Mouse (Mus musculus): ENCODE data around the gene Inava. TPM values are rescaled to one million over a fixed set of nuclear protein-coding genes. Genes with fewer than 3 reads are reported as not detected.
A peak's percentile ranks its signal among the peaks of the same experiment; 100 is the strongest.

Gene Inava
- total RNA-seq, 2 experiments from 2014 or later, result 2.2 to 3.0 TPM

DNA sequence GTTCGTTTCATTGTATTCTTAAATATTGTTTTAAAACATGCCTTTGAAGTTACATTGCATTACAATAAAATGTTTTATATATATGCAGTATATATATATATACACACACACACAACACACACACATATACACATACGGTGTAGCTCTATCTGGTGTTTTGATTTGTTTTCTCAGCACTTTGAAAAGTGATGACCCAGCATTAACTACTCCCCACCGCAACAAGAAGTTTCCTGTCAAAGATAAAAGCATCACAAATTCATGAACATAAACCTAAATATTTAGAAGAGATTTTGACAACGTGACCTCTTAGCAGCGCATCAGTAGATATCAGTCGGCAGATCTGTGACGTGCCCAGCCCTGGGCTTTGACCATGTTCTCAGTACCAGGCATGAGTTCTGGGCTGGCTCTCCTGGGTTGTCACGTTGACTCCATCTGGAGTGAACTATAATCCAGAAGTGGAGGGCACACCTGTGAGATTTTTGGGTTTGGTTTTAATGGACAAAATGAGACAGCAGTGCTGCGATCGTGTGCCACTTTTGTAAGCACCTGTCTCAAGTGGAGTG, 20.5 kb upstream of the Inava start:
- intact Hi-C loops (cut with DNase I), result no loop called here
- H3K4me3 ChIP-seq, result no peak overlapping the region
- H3K27ac ChIP-seq, result no peak overlapping the region
- no peak for TF ChIP-seq CTCF (IDR thresholded peaks at IDR 0.05)
- DNase-seq (ENCODE audit: extremely low spot score in 1 of 2, low spot score in 2 of 2), result no peak

GRCm38 (mm10) chr1:136253472-136253871, 19.4 kb upstream of the Inava start:
- no peak overlapping the region for H3K4me3 ChIP-seq
- H3K27ac ChIP-seq, result no peak overlapping the region
- intact Hi-C loops (cut with DNase I), result no loop called here
- no peak for DNase-seq (ENCODE audit: extremely low spot score in 1 of 2, low spot score in 2 of 2)
- no peak for TF ChIP-seq CTCF (IDR thresholded peaks at IDR 0.05)

GRCm38 (mm10) chr1:136249662-136250061, 15.6 kb upstream of the Inava start:
- no peak for DNase-seq (ENCODE audit: extremely low spot score in 1 of 2, low spot score in 2 of 2)
- H3K4me3 ChIP-seq, result no peak overlapping the region
- intact Hi-C loops (cut with DNase I), result no loop called here
- no peak overlapping the region for H3K27ac ChIP-seq
- TF ChIP-seq CTCF (IDR thresholded peaks at IDR 0.05), result no peak

DNA sequence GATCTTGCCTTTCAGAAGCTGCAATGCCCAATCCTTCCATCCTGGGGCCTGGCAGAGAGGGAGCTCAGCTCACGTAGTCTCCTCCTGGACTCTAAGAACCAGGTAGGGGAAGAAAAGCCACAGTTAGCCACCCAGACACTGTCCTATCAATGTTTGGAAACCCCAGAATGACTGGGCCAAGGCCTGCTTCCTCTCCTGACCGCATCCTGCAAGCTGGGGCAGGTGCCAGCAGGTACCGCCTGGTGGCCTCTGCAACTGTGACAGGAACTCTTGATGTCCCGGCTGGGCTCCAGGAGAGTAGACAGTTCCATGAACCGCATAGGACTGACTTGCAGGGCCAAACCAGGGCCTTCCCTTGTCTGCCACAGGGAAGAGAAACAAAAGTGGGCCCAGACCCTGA, 13.3 kb upstream of the Inava start:
- no peak for TF ChIP-seq CTCF (IDR thresholded peaks at IDR 0.05)
- H3K4me3 ChIP-seq, result no peak overlapping the region
- DNase-seq (ENCODE audit: extremely low spot score in 1 of 2, low spot score in 2 of 2), result no peak
- intact Hi-C loops (cut with DNase I), result no loop called here
- H3K27ac ChIP-seq, result no peak overlapping the region

DNA sequence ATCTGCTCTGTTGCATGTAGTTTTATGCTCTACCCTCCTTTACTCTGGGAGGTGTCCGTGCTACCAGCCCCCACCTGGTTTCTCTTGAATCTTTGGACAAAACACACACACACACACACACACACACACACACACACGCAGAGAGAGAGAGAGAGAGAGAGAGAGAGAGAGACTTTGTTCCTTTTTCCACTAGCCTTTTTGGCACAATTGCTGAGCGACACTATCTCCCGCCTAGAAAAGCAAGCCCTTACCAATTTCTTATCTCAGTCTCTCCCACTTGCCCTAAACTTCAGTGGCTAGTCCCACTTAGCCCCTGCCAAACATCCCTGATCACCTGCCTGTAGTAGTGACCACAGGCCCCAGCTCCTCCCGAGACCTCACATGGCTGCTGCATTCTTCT, 10.4 kb upstream of the Inava start:
- intact Hi-C loops (cut with DNase I), result no loop called here
- TF ChIP-seq CTCF (IDR thresholded peaks at IDR 0.05), result no peak
- H3K4me3 ChIP-seq, result no peak overlapping the region
- no peak overlapping the region for H3K27ac ChIP-seq
- no peak for DNase-seq (ENCODE audit: extremely low spot score in 1 of 2, low spot score in 2 of 2)

- no peak overlapping the region for H3K27ac ChIP-seq
- DNase-seq (ENCODE audit: extremely low spot score in 1 of 2, low spot score in 2 of 2), result no peak
- no peak for TF ChIP-seq CTCF (IDR thresholded peaks at IDR 0.05)
- no peak overlapping the region for H3K4me3 ChIP-seq
- intact Hi-C loops (cut with DNase I), result no loop called here
Measured at GRCm38 (mm10) chr1:136241801-136242200, 7.7 kb upstream of the Inava start.

- no peak for TF ChIP-seq CTCF (IDR thresholded peaks at IDR 0.05)
- intact Hi-C loops (cut with DNase I), result no loop called here
- DNase-seq (ENCODE audit: extremely low spot score in 1 of 2, low spot score in 2 of 2), result no peak
- H3K27ac ChIP-seq, result no peak overlapping the region
- H3K4me3 ChIP-seq, result no peak overlapping the region
Measured at GRCm38 (mm10) chr1:136238495-136238894, 4.4 kb upstream of the Inava start.

GRCm38 (mm10) chr1:136234595-136235092, 580 bp upstream of the Inava start:
- peak overlapping the region; percentile 52 for H3K4me3 ChIP-seq
- TF ChIP-seq CTCF (IDR thresholded peaks at IDR 0.05), result no peak; the same call in 1 of the 2 replicates

GRCm38 (mm10) chr1:136232986-136233790, 876 bp downstream of the Inava start:
- no peak for DNase-seq (ENCODE audit: extremely low spot score in 1 of 2, low spot score in 2 of 2)
- intact Hi-C loops (cut with DNase I), result no loop called here
- H3K27ac ChIP-seq, result no peak overlapping the region
- TF ChIP-seq CTCF (IDR thresholded peaks at IDR 0.05), result no peak
- H3K4me3 ChIP-seq, result peak overlapping the region; percentile 52

More at GRCm38 (mm10) chr1:136234595-136235092, 580 bp upstream of the Inava start:
- intact Hi-C loops (cut with DNase I), result no loop called here
- no peak for DNase-seq (ENCODE audit: extremely low spot score in 1 of 2, low spot score in 2 of 2)
- no peak overlapping the region for H3K27ac ChIP-seq

DNA sequence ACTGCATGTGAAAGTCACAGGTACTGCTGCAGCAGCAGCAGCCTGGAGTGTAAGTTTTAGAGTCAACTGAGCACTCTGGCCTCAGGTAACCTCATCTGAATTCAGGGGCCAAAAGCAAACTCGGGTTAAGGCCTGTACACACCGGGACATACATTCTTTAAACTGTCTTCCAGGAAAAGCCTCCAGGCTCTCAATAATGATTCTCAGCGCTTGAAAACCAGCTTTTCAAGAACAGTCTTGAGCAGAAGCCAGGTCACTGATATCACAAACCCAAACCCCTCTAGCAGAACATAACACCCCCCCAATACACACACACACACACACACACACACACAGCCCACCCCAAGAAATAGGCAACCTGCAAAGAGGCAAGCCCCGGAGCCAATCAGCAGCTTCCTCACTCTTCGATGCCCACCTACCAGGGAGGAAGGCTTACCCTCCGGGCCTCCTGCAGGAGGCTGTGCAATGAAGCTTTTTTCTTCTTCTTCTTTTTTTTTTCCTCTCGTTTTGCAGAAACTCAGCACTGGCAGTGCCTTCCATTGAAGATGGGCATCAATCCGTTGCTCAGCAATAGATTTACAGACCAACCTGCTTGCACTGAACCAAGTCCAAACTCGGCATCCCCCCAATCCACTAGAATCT, 1.7 kb downstream of the Inava start:
- no peak for DNase-seq (ENCODE audit: extremely low spot score in 1 of 2, low spot score in 2 of 2)
- H3K27ac ChIP-seq, result no peak overlapping the region
- no peak for TF ChIP-seq CTCF (IDR thresholded peaks at IDR 0.05)
- intact Hi-C loops (cut with DNase I), result no loop called here
- H3K4me3 ChIP-seq, result no peak overlapping the region

- DNase-seq (ENCODE audit: extremely low spot score in 1 of 2, low spot score in 2 of 2), result no peak
- no peak overlapping the region for H3K4me3 ChIP-seq
- intact Hi-C loops (cut with DNase I), result no loop called here
- H3K27ac ChIP-seq, result no peak overlapping the region
- TF ChIP-seq CTCF (IDR thresholded peaks at IDR 0.05), result no peak
Measured at GRCm38 (mm10) chr1:136231596-136231995, 2.5 kb downstream of the Inava start.

- Histone ChIP-seq H3K4me3 (no peak overlapping the region), H3K27ac (no peak overlapping the region)
- no peak for DNase-seq (ENCODE audit: extremely low spot score in 1 of 2, low spot score in 2 of 2)
- no peak for TF ChIP-seq CTCF (IDR thresholded peaks at IDR 0.05)
- intact Hi-C loops (cut with DNase I), result no loop called here
Measured at GRCm38 (mm10) chr1:136230201-136230600, 3.9 kb downstream of the Inava start.
